Mouse (Mus musculus) lung, adult 2 months (tissue): ENCODE measurements around the gene Ptpn11.

Source experiments
- CTCF ChIP-seq: fragments of 200-500 bp; IDR thresholded peaks from 2 replicates; pipeline ENCODE4 v1.5.1; 2011; ENCODE audit warnings: mild to moderate bottlenecking, low read length, control low read depth; ENCODE audit not compliant: insufficient read depth
- POLR2A ChIP-seq: fragments of 200-500 bp; IDR thresholded peaks from 2 replicates; pipeline ENCODE4 v1.6.1; 2011; ENCODE audit warnings: low read depth, mild to moderate bottlenecking, control low read depth, low read length, borderline replicate concordance; ENCODE audit errors: extremely low read depth

- TF ChIP-seq POLR2A (no peak), CTCF (no peak)
Measured at GRCm38 (mm10) chr5:121236171-121236570, 45.0 kb upstream of the Ptpn11 start.
